Mouse (Mus musculus) brain, embryonic 14.5 days (tissue): Measurements from ENCODE around the gene Csde1.

Experiments
- CTCF ChIP-seq: fragments of 200-500 bp; IDR thresholded peaks from 2 replicates; pipeline ENCODE4 v1.5.1; 2012; ENCODE audit warnings: inconsistent platforms, mild to moderate bottlenecking, moderate library complexity, borderline replicate concordance; ENCODE audit not compliant: insufficient read depth, insufficient read length; ENCODE audit errors: extremely low read depth
- POLR2A ChIP-seq: fragments of 200-500 bp; IDR thresholded peaks from 2 replicates; pipeline ENCODE4 v1.6.1; 2012; ENCODE audit warnings: mild to moderate bottlenecking, inconsistent platforms, borderline replicate concordance; ENCODE audit not compliant: poor library complexity, insufficient read depth, insufficient read length, severe bottlenecking; ENCODE audit errors: extremely low read depth

GRCm38 (mm10) chr3:103081051-103081450 lies 60.8 kb downstream of the Csde1 start:
- TF ChIP-seq CTCF (no peak), POLR2A (no peak)
